ENCODE assay signal across 25 mouse cellular contexts in genomic region chr5:115008307-115008706, GRCm38 (mm10). TPM values are rescaled to one million over a fixed set of nuclear protein-coding genes. Genes with fewer than 3 reads are reported as not detected.
DNase-seq lines count a peak whose midpoint lies in the region; ATAC-seq lines count a peak whose summit lies in the region.
"Had no signal": no experiment of that assay in that cellular context is flagged by ENCODE, and none has a peak within 500 bp of the region (broad histone marks: within the 10 kb centered on the region; RNA-seq: fewer than 3 reads in every experiment).

No protein-coding gene starts in this region.

- no peak overlapping the region for H3K4me3 ChIP-seq in midbrain, embryonic 11.5 days (ENCODE audit: low read depth, low read length)
- H3K4me3 ChIP-seq in midbrain, embryonic 15.5 days, result no peak overlapping the region
- no peak overlapping the region for H3K4me3 ChIP-seq in liver, embryonic 13.5 days (replicated peaks)
- H3K4me3 ChIP-seq: forebrain, embryonic 15.5 days; heart, embryonic 10.5 days; neural tube, embryonic 12.5 days had no signal

- H3K4me2 ChIP-seq in midbrain, embryonic 11.5 days, result no peak overlapping the region
- no peak overlapping the region for H3K4me2 ChIP-seq in midbrain, embryonic 15.5 days
- H3K4me2 ChIP-seq in liver, embryonic 13.5 days, result no peak overlapping the region
- H3K4me2 ChIP-seq: forebrain, embryonic 15.5 days; lung, embryonic 14.5 days; neural tube, embryonic 12.5 days had no signal

- peak; percentile 64 for DNase-seq in midbrain, embryonic 11.5 days (ENCODE audit: low spot score, missing footprints)
- DNase-seq in R1 (ENCODE audit: low read depth, low spot score), result peak; percentile 82
- DNase-seq in liver, embryonic 13.5 days, result no peak
- DNase-seq in adrenal gland, postnatal 36 days, result no peak
- no peak for DNase-seq in kidney, adult 11 months
- DNase-seq in natural killer cell, adult 2 months (ENCODE audit: low spot score in 2 of 2), result no peak
- DNase-seq: adrenal gland, postnatal 10 days; cerebellum, adult 2 months; heart, postnatal 14 days; kidney, adult 9 months; kidney, postnatal 4 days; lung, embryonic 14.5 days; right cerebral cortex, postnatal 4 days; thymus, postnatal 14 days had no signal

- no peak overlapping the region for H3K27ac ChIP-seq in midbrain, embryonic 11.5 days (ENCODE audit: low read depth, low read length)
- H3K27ac ChIP-seq in midbrain, embryonic 15.5 days, result no peak overlapping the region
- peak overlapping the region; percentile 25; the same call in 1 of the 2 replicates for H3K27ac ChIP-seq in liver, embryonic 13.5 days
- H3K27ac ChIP-seq: forebrain, embryonic 15.5 days; heart, embryonic 10.5 days; macrophage; neural tube, embryonic 12.5 days had no signal

- H3K9me3 ChIP-seq in midbrain, embryonic 11.5 days (ENCODE audit: control insufficient read depth, low read length), result no peaks in the 10 kb centered on the region
- no peaks in the 10 kb centered on the region for H3K9me3 ChIP-seq in midbrain, embryonic 15.5 days
- no peaks in the 10 kb centered on the region for H3K9me3 ChIP-seq in liver, embryonic 13.5 days (replicated peaks)
- H3K9me3 ChIP-seq: forebrain, embryonic 15.5 days; heart, embryonic 10.5 days; neural tube, embryonic 12.5 days had no signal

- no peak for ATAC-seq in midbrain, embryonic 11.5 days (ENCODE audit: low FRiP score)
- ATAC-seq in midbrain, embryonic 15.5 days (replicated peaks), result no peak
- ATAC-seq in liver, embryonic 13.5 days (ENCODE audit: low read depth), result no peak
- ATAC-seq: forebrain, embryonic 15.5 days; hindbrain, embryonic 16.5 days had no signal

- no peaks in the 10 kb centered on the region for H3K27me3 ChIP-seq in midbrain, embryonic 11.5 days (ENCODE audit: control insufficient read depth, insufficient read depth, low read length)
- no peaks in the 10 kb centered on the region for H3K27me3 ChIP-seq in midbrain, embryonic 15.5 days (replicated peaks)
- 0 out of 2 replicates have a peak, but pooled peaks cover 3% of the 10 kb centered on the region for H3K27me3 ChIP-seq in liver, embryonic 13.5 days
- H3K27me3 ChIP-seq: forebrain, embryonic 15.5 days; neural tube, embryonic 12.5 days had no signal

- H3K36me3 ChIP-seq in midbrain, embryonic 11.5 days (ENCODE audit: control insufficient read depth, insufficient read depth, low read length), result no peaks in the 10 kb centered on the region
- H3K36me3 ChIP-seq in midbrain, embryonic 15.5 days (replicated peaks), result no peaks in the 10 kb centered on the region
- no peaks in the 10 kb centered on the region for H3K36me3 ChIP-seq in liver, embryonic 13.5 days
- H3K36me3 ChIP-seq: forebrain, embryonic 15.5 days; heart, embryonic 10.5 days; neural tube, embryonic 12.5 days had no signal

- H3K9ac ChIP-seq in midbrain, embryonic 11.5 days (ENCODE audit: low read length), result no peak overlapping the region
- H3K9ac ChIP-seq in midbrain, embryonic 15.5 days, result no peak overlapping the region
- H3K9ac ChIP-seq in liver, embryonic 13.5 days, result no peak overlapping the region
- H3K9ac ChIP-seq: forebrain, embryonic 15.5 days; lung, embryonic 14.5 days; neural tube, embryonic 12.5 days had no signal

- H3K4me1 ChIP-seq in midbrain, embryonic 11.5 days (ENCODE audit: control insufficient read depth, insufficient read depth, low read length), result peaks cover 17% of the 10 kb centered on the region
- peaks cover 18% of the 10 kb centered on the region for H3K4me1 ChIP-seq in midbrain, embryonic 15.5 days
- H3K4me1 ChIP-seq in liver, embryonic 13.5 days (replicated peaks), result peaks cover 47% of the 10 kb centered on the region

- WGBS in midbrain, embryonic 11.5 days, result 88% methylated on average over 7 of the region's 7 CpGs
- 90% methylated on average over 7 of the region's 7 CpGs for WGBS in midbrain, embryonic 15.5 days
- WGBS in liver, embryonic 13.5 days (ENCODE audit: insufficient replicate concordance), result 37% methylated on average over 7 of the region's 7 CpGs

RNA-seq across cellular contexts. Expression of gene Sppl3, which starts 2.6 kb away (rescaled TPM):
- 21.7 and 23.6 TPM in 2 replicates for polyA plus RNA-seq in midbrain, embryonic 11.5 days (2014; fragmentation: Nextera tagmentation; extraction: Ambion mirVana)
- polyA plus RNA-seq in midbrain, embryonic 15.5 days (2015; fragmentation: Nextera tagmentation; extraction: Ambion mirVana), result 35.1 and 47.1 TPM in 2 replicates
- 4.2 and 4.7 TPM in 2 replicates for polyA plus RNA-seq in liver, embryonic 13.5 days (2015; fragmentation: Nextera tagmentation; extraction: Ambion mirVana)
- 10 to 100 TPM; 52.0 to 54.1 TPM for total RNA-seq in adrenal gland, postnatal 36 days (2021)

RNA-seq across cellular contexts. Expression of gene Hnf1a, which starts 37.4 kb away (rescaled TPM):
- not detected in 2 replicates for polyA plus RNA-seq in midbrain, embryonic 11.5 days (2014; fragmentation: Nextera tagmentation; extraction: Ambion mirVana)
- 0.05 and 0.10 TPM in 2 replicates for polyA plus RNA-seq in midbrain, embryonic 15.5 days (2015; fragmentation: Nextera tagmentation; extraction: Ambion mirVana)
- 2.4 and 2.9 TPM in 2 replicates for polyA plus RNA-seq in liver, embryonic 13.5 days (2015; fragmentation: Nextera tagmentation; extraction: Ambion mirVana)
- total RNA-seq in adrenal gland, postnatal 36 days (2021), result under 1 TPM in 1 of 2 experiments, not detected in 1; 0.10 TPM
- total RNA-seq: gastrocnemius, adult 8-10 months; left cerebral cortex, adult 18-20 months; midbrain, postnatal 0 days had no signal
- polyA plus RNA-seq: cortical plate, adult 2 months; forebrain, embryonic 15.5 days; hindbrain, embryonic 16.5 days; limb, embryonic 11.5 days; lung, embryonic 14.5 days; macrophage had no signal

Comparison
In these comparisons a context has a peak if more than half of its experiments do, and no peak if none do; other contexts are left out.
1. DNase-seq: peak in midbrain, embryonic 11.5 days (single experiment) and R1 (single experiment); none in liver, embryonic 13.5 days (single experiment), adrenal gland, postnatal 36 days (0 of 2), kidney, adult 11 months (single experiment) and natural killer cell, adult 2 months (0 of 2).